ENCODE assay signal across 21 mouse cellular contexts in the genomic region with DNA sequence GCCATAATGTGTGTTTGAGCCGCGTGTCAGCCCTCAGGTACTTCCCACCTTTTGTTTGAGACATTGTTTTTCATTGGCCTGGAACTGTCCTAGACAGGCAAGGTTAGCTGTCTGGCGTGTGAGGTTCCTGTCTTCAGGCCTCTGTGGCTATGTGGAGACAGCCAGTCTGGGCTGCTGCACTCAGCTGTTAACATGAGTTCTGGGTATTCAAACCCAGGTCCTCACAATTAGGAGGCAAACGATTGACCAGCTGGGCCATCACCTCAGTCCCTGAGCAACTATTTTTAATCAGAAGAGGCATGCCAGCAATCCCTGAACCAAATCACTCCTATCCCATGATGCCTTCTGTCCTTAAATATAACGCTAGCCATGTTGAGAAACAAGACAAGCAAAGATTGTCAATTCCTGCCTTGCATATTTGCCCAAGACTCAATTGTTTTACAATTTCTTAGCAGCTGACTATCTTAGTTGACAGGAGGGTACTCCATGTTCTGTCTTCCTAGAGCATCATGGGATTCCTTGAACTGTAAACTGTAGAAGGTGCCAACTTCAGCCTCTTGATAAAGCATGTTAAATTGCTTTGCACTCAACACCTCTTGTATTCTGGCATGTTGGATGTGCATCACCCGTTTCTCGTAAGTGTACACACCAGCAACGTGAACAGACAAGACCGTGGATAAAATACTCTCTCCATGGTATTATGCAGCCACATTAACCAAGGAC. TPM values are rescaled to one million over a fixed set of nuclear protein-coding genes. Genes with fewer than 3 reads are reported as not detected.
DNase-seq lines count a peak whose midpoint lies in the region; ATAC-seq and TF ChIP-seq lines count a peak whose summit lies in the region.
"Had no signal": no experiment of that assay in that cellular context is flagged by ENCODE, and none has a peak within 500 bp of the region (broad histone marks: within the 10 kb centered on the region; RNA-seq: fewer than 3 reads in every experiment).

No protein-coding gene starts in this region.

- peaks cover 49% of the 10 kb centered on the region for H3K4me1 ChIP-seq in heart, embryonic 11.5 days (ENCODE audit: control insufficient read depth, insufficient read depth, low read length)
- peaks cover 78% of the 10 kb centered on the region for H3K4me1 ChIP-seq in liver, embryonic 15.5 days (replicated peaks)
- H3K4me1 ChIP-seq in liver, embryonic 11.5 days (replicated peaks; ENCODE audit: control insufficient read depth, insufficient read depth, low read length): peaks cover 33% of the 10 kb centered on the region
- H3K4me1 ChIP-seq in heart, postnatal 0 days (ENCODE audit: control insufficient read depth, insufficient read depth): peaks cover 50% of the 10 kb centered on the region
- peaks cover 17% of the 10 kb centered on the region for H3K4me1 ChIP-seq in limb, embryonic 10.5 days

- no peak overlapping the region; the same call in 1 of the 2 replicates for H3K4me3 ChIP-seq in gastrocnemius, adult 2 months
- H3K4me3 ChIP-seq in heart, embryonic 11.5 days (ENCODE audit: low read depth, low read length): no peak overlapping the region
- no peak overlapping the region for H3K4me3 ChIP-seq in liver, embryonic 15.5 days (replicated peaks)
- no peak overlapping the region for H3K4me3 ChIP-seq in liver, embryonic 11.5 days (ENCODE audit: low read depth, low read length)
- no peak overlapping the region for H3K4me3 ChIP-seq in heart, postnatal 0 days (ENCODE audit: low read depth, low read length)
- H3K4me3 ChIP-seq in limb, embryonic 10.5 days: no peak overlapping the region
- H3K4me3 ChIP-seq: embryonic facial prominence, embryonic 10.5 days; forebrain, embryonic 13.5 days; hindbrain, embryonic 15.5 days had no signal

- H3K4me2 ChIP-seq in heart, embryonic 11.5 days: no peak overlapping the region
- H3K4me2 ChIP-seq in liver, embryonic 15.5 days: no peak overlapping the region
- H3K4me2 ChIP-seq in liver, embryonic 11.5 days: no peak overlapping the region
- no peak overlapping the region for H3K4me2 ChIP-seq in heart, postnatal 0 days (ENCODE audit: low read depth, low read length)
- H3K4me2 ChIP-seq: forebrain, embryonic 13.5 days; hindbrain, embryonic 15.5 days had no signal

- H3K27me3 ChIP-seq in heart, embryonic 11.5 days (ENCODE audit: control insufficient read depth, insufficient read depth, low read length): no peaks in the 10 kb centered on the region
- no peaks in the 10 kb centered on the region for H3K27me3 ChIP-seq in liver, embryonic 15.5 days
- no peaks in the 10 kb centered on the region for H3K27me3 ChIP-seq in liver, embryonic 11.5 days (replicated peaks; ENCODE audit: control insufficient read depth, insufficient read depth, low read length)
- no peaks in the 10 kb centered on the region for H3K27me3 ChIP-seq in heart, postnatal 0 days (ENCODE audit: control insufficient read depth, insufficient read depth, low read length)
- H3K27me3 ChIP-seq in limb, embryonic 10.5 days (ENCODE audit: low read depth, poor library complexity, severe bottlenecking): no peaks in the 10 kb centered on the region
- H3K27me3 ChIP-seq: forebrain, embryonic 13.5 days; hindbrain, embryonic 15.5 days had no signal

- 80% methylated on average over 9 of the region's 9 CpGs for WGBS in heart, embryonic 11.5 days (ENCODE audit: insufficient replicate concordance)
- WGBS in liver, embryonic 15.5 days (ENCODE audit: insufficient replicate concordance): 89% methylated on average over 9 of the region's 9 CpGs
- 90% methylated on average over 9 of the region's 9 CpGs for WGBS in liver, embryonic 11.5 days
- 47% methylated on average over 9 of the region's 9 CpGs for WGBS in heart, postnatal 0 days
- WGBS in limb, embryonic 10.5 days: 89% methylated on average over 9 of the region's 9 CpGs

- H3K9ac ChIP-seq in heart, embryonic 11.5 days (ENCODE audit: low read depth, low read length): no peak overlapping the region
- no peak overlapping the region for H3K9ac ChIP-seq in liver, embryonic 15.5 days
- H3K9ac ChIP-seq in liver, embryonic 11.5 days (ENCODE audit: low read depth, low read length): no peak overlapping the region
- H3K9ac ChIP-seq in heart, postnatal 0 days (replicated peaks; ENCODE audit: low read depth, low read length): no peak overlapping the region
- H3K9ac ChIP-seq: forebrain, embryonic 13.5 days; forebrain, postnatal 0 days; hindbrain, embryonic 15.5 days had no signal

- peaks cover 10% of the 10 kb centered on the region for H3K36me3 ChIP-seq in heart, embryonic 11.5 days (ENCODE audit: control insufficient read depth, insufficient read depth, low read length)
- peaks cover 98% of the 10 kb centered on the region for H3K36me3 ChIP-seq in liver, embryonic 15.5 days (replicated peaks)
- peaks cover 25% of the 10 kb centered on the region; the same call in 1 of the 2 replicates for H3K36me3 ChIP-seq in liver, embryonic 11.5 days (ENCODE audit: control insufficient read depth, insufficient read depth, low read length)
- H3K36me3 ChIP-seq in heart, postnatal 0 days (replicated peaks; ENCODE audit: control insufficient read depth, insufficient read depth, low read length): peaks cover 26% of the 10 kb centered on the region
- H3K36me3 ChIP-seq in limb, embryonic 10.5 days: no peaks in the 10 kb centered on the region
- H3K36me3 ChIP-seq: embryonic facial prominence, embryonic 10.5 days; hindbrain, embryonic 15.5 days had no signal

- peak; percentile 87 for TF ChIP-seq EP300 in heart, postnatal 0 days (IDR thresholded peaks at IDR 0.05; ENCODE audit: low read depth)

- DNase-seq in gastrocnemius, adult 2 months: peak; percentile 2
- no peak for DNase-seq in gastrocnemius, postnatal 4 days (ENCODE audit: low spot score in 2 of 2)
- DNase-seq in heart, postnatal 4 days: no peak
- DNase-seq in liver, embryonic 11.5 days (ENCODE audit: low spot score): no peak
- peak; percentile 68 for DNase-seq in heart, postnatal 0 days (ENCODE audit: low spot score)
- no peak for DNase-seq in limb, embryonic 10.5 days (ENCODE audit: low spot score)
- DNase-seq: adrenal gland, adult 8-10 months; adrenal gland, postnatal 36 days; B cell, adult 2 months; cerebellum, adult 2 months; cerebellum, postnatal 10 days; forebrain, postnatal 0 days; gastrocnemius, postnatal 25 days had no signal

- no peak for TF ChIP-seq CTCF in gastrocnemius, adult 2 months (IDR thresholded peaks at IDR 0.05)
- TF ChIP-seq CTCF in heart, postnatal 0 days (IDR thresholded peaks at IDR 0.05; ENCODE audit: low read depth): no peak

- H3K9me3 ChIP-seq in heart, embryonic 11.5 days (replicated peaks; ENCODE audit: control insufficient read depth, low read length): no peaks in the 10 kb centered on the region; the same call in 1 of the 2 replicates
- no peaks in the 10 kb centered on the region for H3K9me3 ChIP-seq in liver, embryonic 15.5 days (replicated peaks)
- no peaks in the 10 kb centered on the region for H3K9me3 ChIP-seq in liver, embryonic 11.5 days (ENCODE audit: control insufficient read depth, low read length)
- no peaks in the 10 kb centered on the region for H3K9me3 ChIP-seq in heart, postnatal 0 days (replicated peaks; ENCODE audit: control insufficient read depth, low read length)
- no peaks in the 10 kb centered on the region for H3K9me3 ChIP-seq in limb, embryonic 10.5 days (replicated peaks)
- H3K9me3 ChIP-seq: embryonic facial prominence, embryonic 10.5 days; forebrain, embryonic 13.5 days; G1E; hindbrain, embryonic 15.5 days had no signal

- H3K27ac ChIP-seq in gastrocnemius, adult 2 months: peak overlapping the region; percentile 94
- H3K27ac ChIP-seq in heart, embryonic 11.5 days (ENCODE audit: low read depth, low read length): peak overlapping the region; percentile 88; the same call in 1 of the 2 replicates
- H3K27ac ChIP-seq in liver, embryonic 15.5 days (replicated peaks): peak overlapping the region; percentile 25; the same call in 1 of the 2 replicates
- no peak overlapping the region for H3K27ac ChIP-seq in liver, embryonic 11.5 days (ENCODE audit: low read depth, low read length)
- H3K27ac ChIP-seq in heart, postnatal 0 days (ENCODE audit: low read depth): peak overlapping the region; percentile 92
- no peak overlapping the region for H3K27ac ChIP-seq in limb, embryonic 10.5 days
- H3K27ac ChIP-seq: embryonic facial prominence, embryonic 10.5 days; forebrain, embryonic 13.5 days; hindbrain, embryonic 15.5 days had no signal

- no peak for ATAC-seq in heart, embryonic 11.5 days (replicated peaks; ENCODE audit: insufficient number of reproducible peaks, low FRiP score, low TSS enrichment)
- no peak for ATAC-seq in liver, embryonic 15.5 days (ENCODE audit: insufficient read depth)
- no peak for ATAC-seq in liver, embryonic 11.5 days (replicated peaks; ENCODE audit: low FRiP score)
- ATAC-seq in heart, postnatal 0 days (ENCODE audit: insufficient read depth, low read depth): peak; percentile 12; the same call in 1 of the 2 replicates
- ATAC-seq: CD4-positive, CD25-positive, alpha-beta regulatory T cell, adult 4 months; forebrain, embryonic 13.5 days; forebrain, postnatal 0 days; intestine, postnatal 0 days had no signal

- intact Hi-C loops in gastrocnemius, adult 2 months (cut with DNase I): no loop called here

RNA-seq across cellular contexts. Expression of gene Gmpr, which starts 28.6 kb away (rescaled TPM):
- 100 to 1,000 TPM; 152 to 185 TPM for total RNA-seq in gastrocnemius, adult 2 months (2021)
- 100 to 1,000 TPM; 164 to 171 TPM for total RNA-seq in gastrocnemius, postnatal 4 days (2021)
- polyA plus RNA-seq in heart, embryonic 11.5 days (2014; fragmentation: Nextera tagmentation; extraction: Ambion mirVana): 176 and 191 TPM in 2 replicates
- 100 to 1,000 TPM; 161 to 187 TPM for total RNA-seq in heart, postnatal 4 days (2021)
- 265 and 273 TPM in 2 replicates for polyA plus RNA-seq in liver, embryonic 15.5 days (2015; fragmentation: Nextera tagmentation; extraction: Ambion mirVana)
- 200 and 221 TPM in 2 replicates for polyA plus RNA-seq in liver, embryonic 11.5 days (2014; fragmentation: Nextera tagmentation; extraction: Ambion mirVana)
- 195 TPM in 2 replicates for total RNA-seq in heart, postnatal 0 days (2014; rRNA removed; ENCODE audit: low replicate concordance)
- 282 and 284 TPM in 2 replicates for polyA plus RNA-seq in heart, postnatal 0 days (2015; fragmentation: Nextera tagmentation; extraction: Ambion mirVana)
- 25.2 and 27.8 TPM in 2 replicates for polyA plus RNA-seq in limb, embryonic 10.5 days (2016; fragmentation: Nextera tagmentation; extraction: Ambion mirVana)

Comparison
In these comparisons a context has a peak if more than half of its experiments do, and no peak if none do; other contexts are left out.
1. DNase-seq: peak in gastrocnemius, adult 2 months (single experiment) and heart, postnatal 0 days (single experiment); none in gastrocnemius, postnatal 4 days (0 of 2), heart, postnatal 4 days (single experiment), liver, embryonic 11.5 days (single experiment) and limb, embryonic 10.5 days (single experiment).
2. H3K27ac ChIP-seq: peak in gastrocnemius, adult 2 months (single experiment), heart, embryonic 11.5 days (single experiment), liver, embryonic 15.5 days (single experiment) and heart, postnatal 0 days (single experiment); none in liver, embryonic 11.5 days (single experiment) and limb, embryonic 10.5 days (single experiment).